Mouse (Mus musculus) midbrain, embryonic 11.5 days (tissue): ENCODE measurements around the gene Mrgprx2. TPM values are rescaled to one million over a fixed set of nuclear protein-coding genes. Genes with fewer than 3 reads are reported as not detected.
"Not testable (repeated sequence)": the region's sequence is repeated elsewhere in the genome, so short reads cannot be mapped to it uniquely, and the experiment has no call there.

Source experiments
- ATAC-seq: fragments of 200-750 bp; cut with Nextera tagmentation; 2 replicates; pipeline ENCODE4 v1.8.0; 2017; ENCODE audit warnings: moderate TSS enrichment, moderate library complexity; ENCODE audit not compliant: low FRiP score
- DNase-seq: peaks from one replicate; pipeline ENCODE4 v3.0.0; 2015; ENCODE audit warnings: low spot score; ENCODE audit errors: missing footprints
- H3K27ac ChIP-seq: fragments of 300-500 bp; sonication (generic); 2 replicates; pipeline ENCODE4 v1.5.1; 2014; ENCODE audit warnings: low read depth, low read length
- H3K27me3 ChIP-seq: fragments of 300-500 bp; sonication (generic); 2 replicates; pipeline ENCODE4 v1.6.1; 2014; ENCODE audit warnings: mild to moderate bottlenecking, low read length, moderate library complexity, mixed read lengths; ENCODE audit not compliant: control insufficient read depth, insufficient read depth
- H3K36me3 ChIP-seq: fragments of 300-500 bp; sonication (generic); 2 replicates; pipeline ENCODE4 v1.6.1; 2014; ENCODE audit warnings: mild to moderate bottlenecking, low read length, moderate library complexity, mixed read lengths; ENCODE audit not compliant: control insufficient read depth, insufficient read depth
- H3K4me1 ChIP-seq: fragments of 300-500 bp; sonication (generic); 2 replicates; pipeline ENCODE4 v1.6.1; 2014; ENCODE audit warnings: low read length; ENCODE audit not compliant: control insufficient read depth, insufficient read depth
- H3K4me2 ChIP-seq: fragments of 300-500 bp; sonication (generic); 2 replicates; pipeline ENCODE4 v1.6.1; 2014; ENCODE audit warnings: mild to moderate bottlenecking, moderate library complexity
- H3K4me3 ChIP-seq: fragments of 300-500 bp; sonication (generic); 2 replicates; pipeline ENCODE4 v1.5.1; 2014; ENCODE audit warnings: low read depth, low read length
- H3K9ac ChIP-seq: fragments of 300-500 bp; sonication (generic); 2 replicates; pipeline ENCODE4 v1.6.1; 2014; ENCODE audit warnings: low read length
- H3K9me3 ChIP-seq: fragments of 300-500 bp; sonication (generic); 2 replicates; pipeline ENCODE4 v1.6.1; 2016; ENCODE audit warnings: low read length; ENCODE audit not compliant: control insufficient read depth
- WGBS: fragments of 180-500 bp; shearing (Covaris S2); extraction: QIAGEN DNeasy Blood & Tissue Kit; methylation state at CpG from one replicate; pipeline ENCODE4 v1.1.7; 2014; 5-methylcytosine and 5-hydroxymethylcytosine counted together
- polyA plus RNA-seq: library from polyadenylated mRNA; unstranded; fragments of >200 nt; fragmentation: Nextera tagmentation; extraction: Ambion mirVana; gene quantifications from 2 replicates; pipeline ENCODE4 v1.2.1, GENCODE M21; 2014

Gene Mrgprx2
- not detected in 2 replicates for polyA plus RNA-seq

DNA sequence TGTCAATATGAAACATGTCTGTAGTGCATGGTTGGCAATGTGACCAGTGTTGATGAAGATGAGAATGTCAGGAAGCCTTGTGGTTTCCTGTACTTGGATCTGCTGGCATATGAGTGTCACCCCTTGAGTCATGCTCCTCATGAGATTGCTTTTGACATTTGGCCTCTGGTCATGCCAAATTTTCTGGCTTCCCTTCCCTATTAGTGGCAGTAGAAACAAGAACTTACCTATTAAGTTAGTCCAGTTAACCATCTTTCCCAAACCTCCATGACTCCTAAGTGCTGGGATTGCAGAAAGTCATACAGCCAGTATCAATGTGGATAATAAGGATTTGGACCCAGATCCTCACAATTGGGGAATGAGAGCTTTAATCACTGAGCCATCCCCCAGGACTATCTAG is at the start of gene Mrgprx2:
Gene Mrgprx2 (minus strand): TSS at position 101 of the 400 bp plus-strand sequence.
- Histone ChIP-seq H3K27me3 (no peaks in the 10 kb centered on the region), H3K36me3 (no peaks in the 10 kb centered on the region), H3K4me2 (no peak within 1 kb of the TSS), H3K9ac (no peak within 1 kb of the TSS), H3K4me3 (no peak within 1 kb of the TSS), H3K27ac (no peak within 1 kb of the TSS), H3K4me1 (no peaks in the 10 kb centered on the region), H3K9me3 (peaks cover 19% of the 10 kb centered on the region; the same call in 1 of the 2 replicates)
- no peak for DNase-seq
- ATAC-seq: no peak

GRCm38 (mm10) chr7:48456242-48456641 is 42.9 kb downstream of the Mrgprx2 start, which contains the start of gene Mrgprb1:
TSS of gene Mrgprb1 (minus strand) at chr7:48456342.
- no peak for DNase-seq
- no peaks in the 10 kb centered on the region for H3K4me1 ChIP-seq
- H3K27ac ChIP-seq: no peak within 1 kb of the TSS
- no peak within 1 kb of the TSS for H3K4me3 ChIP-seq
- no peak within 1 kb of the TSS for H3K9ac ChIP-seq
- no peaks in the 10 kb centered on the region for H3K27me3 ChIP-seq
- H3K4me2 ChIP-seq: no peak within 1 kb of the TSS
- H3K9me3 ChIP-seq: peaks cover 15% of the 10 kb centered on the region; the same call in 1 of the 2 replicates
- no peak for ATAC-seq
- no peaks in the 10 kb centered on the region for H3K36me3 ChIP-seq
- 86% methylated on average over 3 of the region's 3 CpGs for WGBS

DNA sequence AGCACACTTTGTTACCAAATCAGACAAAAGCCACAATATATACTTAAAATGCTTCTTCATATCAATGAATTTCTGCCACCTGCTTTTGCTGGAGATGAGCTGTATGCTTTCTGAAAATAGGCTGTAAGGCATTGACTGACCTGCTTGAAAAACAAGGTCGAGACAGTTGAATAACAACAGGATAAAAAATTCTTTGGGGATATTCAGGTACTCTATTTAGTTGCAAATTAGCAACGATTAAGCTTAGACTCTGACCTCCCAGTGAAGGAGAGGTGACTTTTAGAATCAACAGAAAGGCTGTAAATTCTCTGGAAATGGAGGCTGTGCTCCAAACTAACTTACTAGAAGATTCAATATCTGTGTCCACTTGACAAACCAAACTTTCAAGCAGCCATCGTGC is 62.5 kb downstream of the Mrgprx2 start:
- no peak for DNase-seq

GRCm38 (mm10) chr7:48435936-48436335 is 63.2 kb downstream of the Mrgprx2 start:
- not testable (repeated sequence) for H3K27ac ChIP-seq, H3K36me3 ChIP-seq, H3K4me1 ChIP-seq, H3K9ac ChIP-seq, H3K4me3 ChIP-seq, H3K27me3 ChIP-seq, DNase-seq, ATAC-seq, H3K4me2 ChIP-seq
- WGBS: 77% methylated on average over 3 of the region's 3 CpGs
- peaks cover 12% of the 10 kb centered on the region; the same call in 1 of the 2 replicates for H3K9me3 ChIP-seq

More for the DNA sequence above, 62.5 kb downstream of the Mrgprx2 start:
- Histone ChIP-seq H3K4me3 (no peak overlapping the region), H3K9me3 (peaks cover 14% of the 10 kb centered on the region; the same call in 1 of the 2 replicates), H3K4me2 (no peak overlapping the region), H3K36me3 (no peaks in the 10 kb centered on the region), H3K27me3 (no peaks in the 10 kb centered on the region), H3K4me1 (no peaks in the 10 kb centered on the region), H3K27ac (no peak overlapping the region), H3K9ac (no peak overlapping the region)
- 64% methylated on average over 3 of the region's 3 CpGs for WGBS
- no peak for ATAC-seq

Other genes starting within 250 kb of the Mrgprx2 start
- not detected in 2 replicates for gene Mrgprb8, start 110.8 kb downstream of the Mrgprx2 start, polyA plus RNA-seq
- gene Mrgprb1, start 43.0 kb downstream of the Mrgprx2 start, polyA plus RNA-seq: not detected in 2 replicates
- gene Mrgprb2, start 58.8 kb upstream of the Mrgprx2 start, polyA plus RNA-seq: not detected in 2 replicates
- gene Mrgprb3, start 144.5 kb upstream of the Mrgprx2 start, polyA plus RNA-seq: not detected in 2 replicates